Mouse (Mus musculus): ENCODE data around the gene Acaca. TPM values are rescaled to one million over a fixed set of nuclear protein-coding genes. Genes with fewer than 3 reads are reported as not detected.

Acaca gene
- polyA plus RNA-seq, 1 experiment from 2014 or later = 15.0 TPM

DNA sequence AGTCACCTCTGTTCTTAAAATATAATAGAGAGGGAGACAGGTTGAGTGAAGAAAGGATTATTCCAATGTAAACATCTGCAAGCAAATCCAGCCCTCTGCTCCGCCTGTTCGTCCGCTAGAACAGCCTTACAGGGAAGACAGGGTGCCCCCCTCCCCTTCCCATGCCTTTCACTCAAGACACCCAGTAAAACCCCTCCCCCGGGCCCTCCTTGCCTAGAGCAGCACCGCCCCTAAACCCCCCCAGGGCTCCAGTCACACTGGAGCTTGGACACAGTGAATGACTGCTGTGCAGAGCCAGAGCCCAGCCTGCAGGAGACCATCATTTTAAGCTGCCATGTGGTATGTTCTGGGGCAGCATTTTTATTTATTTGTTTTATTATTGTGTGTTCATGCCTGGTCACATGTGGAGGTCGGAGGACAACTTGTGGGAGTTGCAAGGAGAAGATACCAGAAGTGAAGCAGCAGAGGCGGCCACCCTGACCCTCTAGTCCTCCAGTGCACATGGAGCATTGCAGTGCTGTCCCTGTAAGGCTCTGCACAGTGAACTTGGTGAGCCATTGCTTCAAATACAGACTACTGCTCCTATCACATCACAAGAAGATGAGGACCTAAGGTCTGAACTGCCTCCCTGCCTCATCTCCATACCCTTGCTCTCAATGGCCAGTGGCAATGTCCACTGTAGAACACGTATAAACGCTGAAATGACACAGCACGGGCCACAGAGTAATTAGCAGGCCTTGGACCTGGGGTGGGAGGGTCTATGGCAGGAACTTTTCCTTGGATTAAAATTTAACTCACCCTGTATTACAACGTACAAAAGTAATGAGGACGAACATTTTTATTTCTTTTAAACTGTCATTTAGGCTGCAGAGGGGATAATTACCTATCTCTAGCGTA is 296.5 kb downstream of the Acaca start:
- Histone ChIP-seq H3K27ac (no peak overlapping the region), H3K9me3 (no peaks in the 10 kb centered on the region), H3K9ac (no peak overlapping the region), H3K36me3 (no peaks in the 10 kb centered on the region), H3K27me3 (replicated peaks) (no peaks in the 10 kb centered on the region), H3K4me2 (replicated peaks) (no peak overlapping the region), H3K4me1 (replicated peaks) (peaks cover 11% of the 10 kb centered on the region), H3K4me3 (replicated peaks) (no peak overlapping the region)
- WGBS = 46% methylated on average over 13 of the region's 13 CpGs
- ATAC-seq = peak; percentile 55

GRCm38 (mm10) chr11:84426633-84426998 is 297.1 kb downstream of the Acaca start:
- Histone ChIP-seq H3K27me3 (replicated peaks) (no peaks in the 10 kb centered on the region), H3K9me3 (no peaks in the 10 kb centered on the region), H3K4me2 (replicated peaks) (no peak overlapping the region), H3K27ac (no peak overlapping the region), H3K36me3 (peaks cover 4% of the 10 kb centered on the region; the same call in 1 of the 2 replicates), H3K9ac (no peak overlapping the region), H3K4me3 (replicated peaks) (no peak overlapping the region), H3K4me1 (replicated peaks) (peaks cover 11% of the 10 kb centered on the region)
- WGBS = 78% methylated on average over 5 of the region's 5 CpGs
- peak; percentile 69 for ATAC-seq

GRCm38 (mm10) chr11:84429581-84429980 is 300.1 kb downstream of the Acaca start:
- Histone ChIP-seq H3K4me1 (replicated peaks) (peaks cover 11% of the 10 kb centered on the region), H3K9ac (no peak overlapping the region), H3K9me3 (no peaks in the 10 kb centered on the region), H3K36me3 (peaks cover 4% of the 10 kb centered on the region; the same call in 1 of the 2 replicates), H3K4me3 (replicated peaks) (no peak overlapping the region), H3K4me2 (replicated peaks) (no peak overlapping the region), H3K27me3 (replicated peaks) (no peaks in the 10 kb centered on the region), H3K27ac (no peak overlapping the region)
- 59% methylated on average over 1 of the region's 1 CpGs for WGBS
- ATAC-seq = 0 out of 2 replicates have a peak, but pooled peaks have one; percentile 28

DNA sequence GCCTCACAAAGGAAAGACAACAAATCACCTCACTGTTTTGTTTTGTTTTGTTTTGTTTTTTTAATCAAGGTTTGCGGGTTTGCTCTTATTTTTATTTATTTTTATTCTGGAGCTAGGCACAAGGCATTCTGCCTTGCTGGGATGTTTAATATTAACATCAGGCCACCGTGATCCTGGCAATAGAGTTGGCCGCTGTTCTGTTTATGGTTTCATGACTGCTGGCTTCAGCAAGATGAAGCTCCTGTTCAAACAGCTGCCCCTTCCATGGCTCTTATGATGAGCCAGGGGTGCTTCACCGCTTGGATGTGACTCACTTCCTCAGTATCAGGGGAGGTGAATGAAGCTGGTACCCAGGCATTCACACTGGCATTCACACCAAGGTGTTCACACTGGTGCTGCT is 300.9 kb downstream of the Acaca start:
- no peaks in the 10 kb centered on the region for H3K27me3 ChIP-seq (replicated peaks)
- no peak overlapping the region for H3K9ac ChIP-seq
- ATAC-seq = no peak
- H3K4me1 ChIP-seq (replicated peaks) = peaks cover 11% of the 10 kb centered on the region
- no peak overlapping the region for H3K27ac ChIP-seq
- no peak overlapping the region for H3K4me2 ChIP-seq (replicated peaks)
- H3K36me3 ChIP-seq = peaks cover 4% of the 10 kb centered on the region; the same call in 1 of the 2 replicates
- no peaks in the 10 kb centered on the region for H3K9me3 ChIP-seq
- WGBS = 61% methylated on average over 4 of the region's 4 CpGs
- H3K4me3 ChIP-seq (replicated peaks) = no peak overlapping the region

DNA sequence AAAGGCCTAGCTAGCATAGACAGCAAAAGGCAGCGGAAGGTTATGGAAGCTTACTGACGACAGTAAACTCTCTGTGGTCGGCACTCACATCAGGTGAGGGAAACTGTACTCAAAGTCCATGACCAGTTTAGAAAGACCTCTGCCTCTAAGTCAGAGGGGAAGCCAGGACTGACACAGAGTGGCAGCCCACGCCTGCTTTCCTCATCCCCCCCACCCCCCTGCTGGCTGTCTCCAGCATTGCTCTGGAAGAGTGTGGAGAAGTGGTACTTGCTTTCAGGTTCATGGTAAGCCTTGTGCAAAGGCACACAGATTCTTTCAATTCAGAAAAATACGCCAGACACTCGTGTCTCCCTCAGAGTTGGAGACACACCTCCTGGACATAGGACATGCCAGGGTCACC is 305.4 kb downstream of the Acaca start:
- Histone ChIP-seq H3K9me3 (no peaks in the 10 kb centered on the region), H3K27ac (no peak overlapping the region), H3K4me2 (replicated peaks) (no peak overlapping the region), H3K4me1 (replicated peaks) (no peaks in the 10 kb centered on the region), H3K27me3 (replicated peaks) (no peaks in the 10 kb centered on the region), H3K9ac (no peak overlapping the region), H3K4me3 (replicated peaks) (no peak overlapping the region), H3K36me3 (peaks cover 4% of the 10 kb centered on the region; the same call in 1 of the 2 replicates)
- WGBS = 74% methylated on average over 6 of the region's 6 CpGs
- no peak for ATAC-seq

- WGBS = 91% methylated on average over 3 of the region's 3 CpGs
- Histone ChIP-seq H3K9me3 (no peaks in the 10 kb centered on the region), H3K27ac (no peak overlapping the region), H3K4me3 (replicated peaks) (no peak overlapping the region), H3K27me3 (replicated peaks) (no peaks in the 10 kb centered on the region), H3K4me1 (replicated peaks) (0 out of 2 replicates have a peak, but pooled peaks cover 3% of the 10 kb centered on the region), H3K36me3 (no peaks in the 10 kb centered on the region), H3K4me2 (replicated peaks) (no peak overlapping the region), H3K9ac (no peak overlapping the region)
- no peak for ATAC-seq
Observed at GRCm38 (mm10) chr11:84440402-84440801, 310.9 kb downstream of the Acaca start.

DNA sequence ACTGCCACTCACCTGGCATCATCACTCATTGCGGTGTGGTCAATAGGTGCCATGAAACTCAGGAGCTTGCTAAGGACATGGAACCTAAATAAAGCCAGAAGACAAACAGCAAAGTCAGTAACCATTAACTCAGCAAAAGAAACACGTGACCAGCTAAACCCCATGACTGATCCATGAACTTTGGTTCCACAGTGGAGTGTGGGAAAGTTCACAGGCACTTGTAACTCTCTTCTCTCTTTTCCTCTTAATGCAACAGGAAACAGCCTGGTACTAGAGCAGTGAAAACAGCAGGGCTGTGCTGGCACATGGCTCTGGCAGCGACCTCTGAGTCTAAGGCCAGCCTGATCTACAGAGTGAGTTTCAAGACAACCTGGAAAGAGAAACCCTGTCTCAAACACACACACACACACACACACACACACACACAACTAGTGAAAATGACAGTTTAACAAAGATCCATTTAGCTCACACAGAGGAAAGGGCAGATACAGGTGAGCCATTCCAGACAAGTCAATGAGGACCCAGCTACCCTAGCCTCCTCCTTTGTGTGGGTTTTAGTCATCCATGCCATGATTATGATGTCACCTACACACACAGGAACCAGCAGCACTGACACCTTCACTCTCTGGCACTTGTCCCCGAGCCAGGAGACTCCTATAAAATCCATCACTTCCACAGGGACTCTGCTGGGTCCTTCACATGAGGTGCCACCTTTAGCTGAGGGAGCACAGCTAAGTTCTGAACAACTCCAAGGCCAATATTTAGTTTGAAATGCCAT is 313.3 kb downstream of the Acaca start:
- H3K36me3 ChIP-seq = no peaks in the 10 kb centered on the region
- 0 out of 2 replicates have a peak, but pooled peaks cover 3% of the 10 kb centered on the region for H3K4me1 ChIP-seq (replicated peaks)
- no peak overlapping the region for H3K9ac ChIP-seq
- H3K27me3 ChIP-seq (replicated peaks) = no peaks in the 10 kb centered on the region
- WGBS = 70% methylated on average over 4 of the region's 4 CpGs
- no peak overlapping the region for H3K4me2 ChIP-seq (replicated peaks)
- no peak overlapping the region for H3K4me3 ChIP-seq (replicated peaks)
- H3K9me3 ChIP-seq = no peaks in the 10 kb centered on the region
- ATAC-seq = peak; percentile 95
- H3K27ac ChIP-seq = no peak overlapping the region

Other genes starting within 250 kb of the Acaca start
- gene Ddx52, start 187.6 kb upstream of the Acaca start, polyA plus RNA-seq (2015; fragmentation: Nextera tagmentation; extraction: Ambion mirVana) = 28.4 and 31.2 TPM in 2 replicates
- 9.8 and 10.8 TPM in 2 replicates for gene Synrg, start 165.2 kb upstream of the Acaca start, polyA plus RNA-seq (2015; fragmentation: Nextera tagmentation; extraction: Ambion mirVana)
- gene Dusp14, start 60.4 kb upstream of the Acaca start, polyA plus RNA-seq (2015; fragmentation: Nextera tagmentation; extraction: Ambion mirVana) = 15.7 and 16.9 TPM in 2 replicates
- gene Tada2a, start 72 bp upstream of the Acaca start, polyA plus RNA-seq (2015; fragmentation: Nextera tagmentation; extraction: Ambion mirVana) = 25.4 and 25.9 TPM in 2 replicates
- gene Gm11437, start 37.8 kb downstream of the Acaca start, polyA plus RNA-seq (2015; fragmentation: Nextera tagmentation; extraction: Ambion mirVana) = not detected in 2 replicates